Mouse (Mus musculus): ENCODE measurements around the gene Sdr39u1. TPM values are rescaled to one million over a fixed set of nuclear protein-coding genes. Genes with fewer than 3 reads are reported as not detected.
A peak's percentile ranks its signal among the peaks of the same experiment; 100 is the strongest.

Gene Sdr39u1
- total RNA-seq, 2 experiments from 2014 or later, result 45.7 to 50.1 TPM

DNA sequence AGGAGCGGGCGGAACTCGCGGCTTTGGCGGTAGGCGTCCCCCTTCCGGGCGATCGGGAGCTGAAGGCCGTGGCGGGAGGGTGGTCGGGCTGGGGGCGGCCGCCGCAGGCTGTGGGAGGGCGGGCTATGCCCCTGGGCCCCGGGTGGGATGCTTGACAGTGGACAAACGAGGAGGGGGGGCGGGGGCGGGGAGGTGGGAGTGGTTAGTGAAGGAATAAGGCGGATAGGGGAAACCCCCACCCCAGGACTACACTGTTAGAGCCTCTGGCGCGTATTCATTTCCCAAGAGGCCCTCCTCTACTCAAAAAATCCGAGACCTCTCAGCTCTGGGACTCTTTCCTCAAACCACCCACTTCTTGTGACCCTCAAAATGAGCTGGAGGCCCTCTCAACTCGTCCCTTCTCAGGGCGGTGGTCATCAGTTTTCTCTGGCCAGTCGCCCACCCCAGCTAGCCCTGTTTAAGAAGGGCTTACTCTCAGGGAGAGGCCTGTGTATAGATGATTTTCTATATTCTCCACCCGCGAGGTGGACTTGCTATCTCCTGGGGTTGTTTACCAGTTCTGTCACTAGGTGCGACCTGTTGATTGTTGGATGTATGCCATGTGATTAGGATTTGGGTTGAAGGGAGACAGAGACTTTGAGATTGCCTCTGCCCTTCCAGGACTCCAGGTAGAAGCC, 14.8 kb downstream of the Sdr39u1 start:
- peak in 1 of 2 experiments; percentile 43 for DNase-seq (ENCODE audit: low spot score in 2 of 2)

DNA sequence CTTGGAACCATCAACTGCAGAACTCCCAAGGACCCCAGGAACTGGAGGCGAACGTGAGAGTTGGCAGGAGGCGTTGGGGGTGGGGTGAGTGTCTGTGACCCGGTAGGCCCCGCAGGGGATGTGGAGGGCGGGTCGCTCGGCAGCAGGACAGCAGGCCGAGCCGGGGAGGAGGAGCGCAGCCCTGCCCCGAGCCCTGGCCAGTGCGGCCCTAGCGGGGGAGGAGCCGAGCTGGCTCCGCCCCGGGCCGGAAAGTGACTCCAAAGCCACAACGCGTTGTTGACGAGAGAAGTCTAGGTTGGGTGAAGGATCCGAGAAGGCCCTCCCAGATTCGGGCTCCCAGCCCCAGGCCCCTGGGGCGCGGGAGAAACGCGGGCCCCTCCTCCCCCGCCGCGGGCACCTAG, 15.4 kb downstream of the Sdr39u1 start, which contains the start of gene Khnyn:
Gene Khnyn (plus strand): TSS at position 235 of the 401 bp plus-strand sequence.
- peak; percentile 85 to 91 for DNase-seq (ENCODE audit: low spot score in 2 of 2)

GRCm38 (mm10) chr14:55884166-55884565, 15.9 kb downstream of the Sdr39u1 start, which contains the start of gene Cbln3:
TSS of gene Cbln3 (minus strand) at chr14:55884392.
- peak in 1 of 2 experiments; percentile 71 for DNase-seq (ENCODE audit: low spot score in 2 of 2)

- DNase-seq (ENCODE audit: low spot score in 2 of 2), result no peak
Measured at GRCm38 (mm10) chr14:55883663-55884062, 16.4 kb downstream of the Sdr39u1 start.

DNA sequence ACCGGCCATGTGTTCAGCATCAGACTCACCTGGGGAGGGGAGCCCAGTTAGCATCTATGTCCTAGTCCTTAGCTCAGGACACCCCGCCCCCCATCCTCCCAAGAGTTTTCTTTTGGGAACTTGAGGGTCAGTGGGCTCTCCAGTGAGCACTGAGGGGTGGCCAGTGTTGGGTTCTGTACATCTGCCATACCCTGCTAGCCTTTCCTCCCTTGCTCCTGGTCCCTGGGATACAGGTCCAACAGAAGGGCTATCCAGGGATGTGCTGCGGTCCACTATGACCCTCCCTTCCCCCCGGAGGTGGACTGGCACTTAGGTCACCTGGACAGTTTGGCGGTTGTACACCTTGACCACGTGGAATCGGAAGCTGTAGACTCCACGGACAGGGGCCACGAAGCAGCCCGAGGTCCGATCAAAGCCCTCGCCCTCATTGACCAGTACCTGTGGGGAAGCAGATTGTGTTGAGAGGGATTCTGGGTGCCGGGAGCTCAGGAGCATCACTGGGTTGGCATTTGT, 16.9 kb downstream of the Sdr39u1 start:
- DNase-seq (ENCODE audit: low spot score in 2 of 2), result no peak

- no peak for DNase-seq (ENCODE audit: low spot score in 2 of 2)
Measured at GRCm38 (mm10) chr14:55882171-55882641, 17.9 kb downstream of the Sdr39u1 start.

DNA sequence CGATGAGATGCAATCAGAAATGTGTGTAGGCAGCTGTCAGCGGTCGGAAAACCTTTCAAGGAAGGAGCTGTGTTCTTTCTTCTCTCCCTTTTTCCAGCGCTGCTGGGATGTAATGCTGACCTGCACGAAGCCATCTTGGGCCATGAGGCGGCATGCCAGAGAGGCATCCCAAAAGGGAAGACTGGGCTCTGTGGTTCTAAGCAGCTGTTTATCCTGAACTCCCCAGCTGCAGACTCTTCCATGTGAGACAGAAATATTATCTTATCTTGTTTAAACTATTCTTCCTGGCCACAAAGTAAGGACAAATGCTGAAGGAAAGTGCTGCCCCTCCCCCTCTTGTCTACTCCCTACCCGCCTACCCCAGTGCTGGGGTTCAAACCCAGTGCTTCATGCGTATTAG, 19.1 kb downstream of the Sdr39u1 start:
- no peak for DNase-seq (ENCODE audit: low spot score in 2 of 2)

DNA sequence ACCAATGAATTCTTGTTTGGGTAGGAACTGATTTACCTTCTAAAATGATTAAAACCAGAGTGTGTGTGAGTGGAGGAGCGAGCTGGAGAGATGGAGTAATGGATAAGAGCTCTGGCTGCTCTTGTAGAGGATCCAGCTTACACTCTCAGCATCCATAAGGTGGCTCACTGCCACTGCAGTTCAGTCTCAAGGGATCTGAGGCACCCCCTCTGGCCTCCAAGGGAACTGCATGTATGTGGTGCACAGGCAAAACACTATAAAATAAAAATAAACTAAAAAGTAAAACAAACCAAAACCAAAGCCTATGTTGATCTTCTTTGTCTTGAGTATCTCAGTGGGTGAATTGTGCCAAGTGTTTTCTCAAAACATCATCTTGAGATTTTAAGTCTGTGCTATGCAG, 20.5 kb downstream of the Sdr39u1 start:
- DNase-seq (ENCODE audit: low spot score in 2 of 2), result peak in 1 of 2 experiments; percentile 67

GRCm38 (mm10) chr14:55878316-55878940, 21.7 kb downstream of the Sdr39u1 start:
- DNase-seq (ENCODE audit: low spot score in 2 of 2), result no peak

GRCm38 (mm10) chr14:55877469-55878315, 22.4 kb downstream of the Sdr39u1 start:
- DNase-seq (ENCODE audit: low spot score in 2 of 2), result peak in 1 of 2 experiments; percentile 15

DNA sequence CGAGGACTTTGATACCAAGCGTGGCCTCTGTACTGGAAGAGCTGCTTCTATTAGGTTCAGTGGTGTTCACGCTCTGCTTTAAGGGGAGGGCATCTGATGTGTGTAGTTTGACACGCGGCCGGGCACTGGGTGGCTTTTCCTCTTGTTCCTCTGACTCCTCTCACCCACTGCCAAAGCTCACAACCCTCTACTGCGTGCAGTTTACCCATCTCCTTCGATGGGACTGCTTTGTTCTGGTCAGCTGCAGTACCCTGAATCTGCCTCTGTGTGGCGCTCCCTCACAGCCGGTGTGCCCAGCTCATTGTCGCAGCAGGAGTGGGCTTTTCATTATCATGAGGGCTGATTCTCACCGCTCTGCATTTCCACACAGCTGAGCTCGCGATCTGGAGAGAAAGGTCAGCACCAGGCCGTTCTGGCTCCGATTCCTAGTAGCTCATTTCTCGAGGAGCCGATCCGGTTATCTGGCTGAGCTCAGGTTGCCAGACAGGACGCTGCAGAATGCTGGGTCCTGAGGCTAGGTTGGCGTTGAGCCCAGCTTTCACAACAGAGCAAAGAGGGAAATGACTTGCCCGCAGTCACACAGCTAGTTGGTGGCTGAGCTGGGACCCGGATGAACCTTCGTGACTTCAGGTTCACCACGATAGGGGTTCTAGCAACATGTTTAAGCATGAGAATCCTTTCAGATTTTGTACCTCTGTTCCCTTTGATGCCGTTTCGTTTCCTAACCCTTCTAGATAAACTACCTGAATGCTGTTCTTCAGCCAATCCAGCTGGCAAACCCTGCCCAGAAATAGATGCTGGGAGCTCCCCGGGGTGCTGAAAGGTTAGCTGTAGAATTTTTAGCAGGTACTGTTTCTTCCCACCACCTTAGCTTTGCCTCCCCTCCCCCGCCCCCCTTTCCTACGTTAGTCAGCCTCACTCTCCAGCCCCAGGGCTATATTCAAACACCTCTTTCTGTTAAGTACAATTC, 26.1 kb downstream of the Sdr39u1 start:
- peak; percentile 76 to 78 for DNase-seq (ENCODE audit: low spot score in 2 of 2)

DNA sequence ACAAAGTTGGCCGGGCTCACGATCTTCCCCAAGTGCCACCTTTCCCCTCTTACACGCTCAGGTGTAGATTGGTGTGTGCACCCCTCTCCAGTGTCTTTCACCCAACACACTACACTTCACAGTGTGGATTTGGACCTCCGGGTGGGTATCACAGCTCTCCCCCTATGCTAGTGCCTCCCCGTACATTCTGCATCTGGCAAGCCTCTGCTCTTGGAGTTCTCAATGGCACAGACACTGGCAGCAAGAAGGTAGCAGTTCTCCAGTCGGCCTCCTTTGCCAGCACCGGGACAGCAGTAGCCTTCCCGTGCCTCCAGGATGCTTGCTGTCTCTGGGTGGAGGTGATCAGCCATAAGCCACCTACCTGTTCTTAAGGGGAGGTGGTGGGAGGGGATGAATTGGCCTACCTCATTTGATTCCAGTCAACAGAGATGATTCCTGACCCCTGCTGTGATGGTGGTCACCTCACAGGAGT, 26.8 kb downstream of the Sdr39u1 start:
- no peak for DNase-seq (ENCODE audit: low spot score in 2 of 2)

DNA sequence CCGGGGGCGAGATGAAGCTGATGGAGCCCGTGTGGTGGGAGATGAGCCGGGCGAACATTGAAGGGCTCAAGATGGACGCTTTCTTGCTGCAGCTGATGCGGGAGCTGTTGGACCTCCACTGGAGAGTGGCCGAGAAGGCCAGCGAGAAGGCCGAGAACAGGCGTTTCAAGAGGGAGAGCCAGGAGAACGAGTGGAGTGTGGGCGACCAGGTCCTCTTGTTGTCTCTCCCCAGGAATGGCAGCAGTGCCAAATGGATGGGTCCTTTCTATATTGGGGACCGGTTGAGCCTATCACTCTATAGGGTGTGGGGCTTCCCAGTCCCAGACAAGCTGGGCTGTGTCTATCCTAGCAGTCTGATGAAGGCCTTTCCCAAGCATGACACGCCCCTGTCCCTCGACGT, 27.5 kb downstream of the Sdr39u1 start:
- DNase-seq (ENCODE audit: low spot score in 2 of 2), result no peak

- no peak for DNase-seq (ENCODE audit: low spot score in 2 of 2)
Measured at GRCm38 (mm10) chr14:55872039-55872438, 28.1 kb downstream of the Sdr39u1 start.

- DNase-seq (ENCODE audit: low spot score in 2 of 2), result no peak
Measured at GRCm38 (mm10) chr14:55869538-55869937, 30.6 kb downstream of the Sdr39u1 start.

GRCm38 (mm10) chr14:55868230-55869026, 31.7 kb downstream of the Sdr39u1 start:
- DNase-seq (ENCODE audit: low spot score in 2 of 2), result no peak

GRCm38 (mm10) chr14:55866962-55867361, 33.1 kb downstream of the Sdr39u1 start:
- DNase-seq (ENCODE audit: low spot score in 2 of 2), result no peak

GRCm38 (mm10) chr14:55863773-55864172, 36.3 kb downstream of the Sdr39u1 start:
- peak; percentile 62 to 73 for DNase-seq (ENCODE audit: low spot score in 2 of 2)

GRCm38 (mm10) chr14:55862970-55863369, 37.1 kb downstream of the Sdr39u1 start:
- DNase-seq (ENCODE audit: low spot score in 2 of 2), result no peak
